In genomic region chr13:9308863-9309262, GRCm38 (mm10) we compare ENCODE assay signal across 24 mouse cellular contexts. TPM values are rescaled to one million over a fixed set of nuclear protein-coding genes. Genes with fewer than 3 reads are reported as not detected.
DNase-seq lines count a peak whose midpoint lies in the region; ATAC-seq and TF ChIP-seq lines count a peak whose summit lies in the region.
"Had no signal": no experiment of that assay in that cellular context is flagged by ENCODE, and none has a peak within 500 bp of the region (broad histone marks: within the 10 kb centered on the region; RNA-seq: fewer than 3 reads in every experiment).

No protein-coding gene starts in this region.

- H3K9me3 ChIP-seq in E14TG2a.4 (ENCODE audit: low read length), result no peaks in the 10 kb centered on the region
- no peaks in the 10 kb centered on the region for H3K9me3 ChIP-seq in ES-Bruce4 (replicated peaks; ENCODE audit: control insufficient read depth, insufficient read depth, low read length, poor library complexity, severe bottlenecking)
- H3K9me3 ChIP-seq in ES-E14 (ENCODE audit: control insufficient read depth, insufficient read depth, low read depth, low read length), result no peaks in the 10 kb centered on the region
- H3K9me3 ChIP-seq: embryonic facial prominence, embryonic 10.5 days; embryonic facial prominence, embryonic 12.5 days; forebrain, embryonic 10.5 days; forebrain, embryonic 13.5 days had no signal

- H3K27ac ChIP-seq in ES-Bruce4 (ENCODE audit: insufficient read depth, low read length) (peak overlapping the region; percentile 93), ES-E14 (ENCODE audit: insufficient read depth, low read depth, low read length, poor library complexity, severe bottlenecking) (peak overlapping the region; percentile 92; the same call in 1 of the 2 replicates)
- H3K27ac ChIP-seq: embryonic facial prominence, embryonic 10.5 days; embryonic facial prominence, embryonic 12.5 days; forebrain, embryonic 10.5 days; forebrain, embryonic 13.5 days had no signal

- H3K36me3 ChIP-seq in E14TG2a.4 (ENCODE audit: insufficient read depth, low read length) (no peaks in the 10 kb centered on the region), ES-Bruce4 (ENCODE audit: control insufficient read depth, insufficient read depth, low read length, poor library complexity, severe bottlenecking) (no peaks in the 10 kb centered on the region), ES-E14 (ENCODE audit: control insufficient read depth, insufficient read depth, low read length, poor library complexity, severe bottlenecking) (no peaks in the 10 kb centered on the region)
- H3K36me3 ChIP-seq: embryonic facial prominence, embryonic 10.5 days; embryonic facial prominence, embryonic 12.5 days; forebrain, embryonic 10.5 days had no signal

- H3K27me3 ChIP-seq in E14TG2a.4 (ENCODE audit: insufficient read depth, low read length), result no peaks in the 10 kb centered on the region
- no peaks in the 10 kb centered on the region for H3K27me3 ChIP-seq in ES-Bruce4 (ENCODE audit: control insufficient read depth, insufficient read depth, low read length, poor library complexity, severe bottlenecking)
- H3K27me3 ChIP-seq: embryonic facial prominence, embryonic 12.5 days; forebrain, embryonic 13.5 days had no signal

- H3K4me3 ChIP-seq in E14TG2a.4 (replicated peaks; ENCODE audit: low read length), result 0 out of 2 replicates have a peak overlapping the region, but pooled peaks have one; percentile 17
- H3K4me3 ChIP-seq in ES-Bruce4 (ENCODE audit: low read depth, low read length), result no peak overlapping the region
- H3K4me3 ChIP-seq in ES-E14 (ENCODE audit: insufficient read depth in 1 of 2, low read depth in 1 of 2, low read length in 2 of 2, poor library complexity in 1 of 2, severe bottlenecking in 1 of 2), result peak overlapping the region in 1 of 2 experiments; percentile 7; a peak in 1 of 4 replicates
- H3K4me3 ChIP-seq: embryonic facial prominence, embryonic 10.5 days; embryonic facial prominence, embryonic 12.5 days; erythroblast, embryonic 14.5 days; forebrain, embryonic 10.5 days; forebrain, embryonic 13.5 days had no signal

- in situ Hi-C loops in ES-E14 (cut with MboI; ENCODE audit: low sequenced_read_pairs in 2 of 2, unreplicated experiment in 2 of 2), result no loop called here

- peak; percentile 69 for TF ChIP-seq EP300 in ES-Bruce4 (IDR thresholded peaks at IDR 0.05; ENCODE audit: insufficient read depth, low read depth, low read length)

- ATAC-seq in erythroblast, adult 5-6 weeks (replicated peaks; ENCODE audit: low FRiP score, poor library complexity, severe bottlenecking), result no peak
- ATAC-seq: activated CD4-positive, CD25-positive, alpha-beta regulatory T cell, adult 4 months; forebrain, embryonic 13.5 days; forebrain, embryonic 16.5 days had no signal

- TF ChIP-seq POLR2A in ES-Bruce4 (IDR thresholded peaks at IDR 0.05; ENCODE audit: insufficient read depth, low read length), result no peak

- H3K9ac ChIP-seq in ES-Bruce4 (ENCODE audit: low read depth, poor library complexity, severe bottlenecking) (0 out of 2 replicates have a peak overlapping the region, but pooled peaks have one; percentile 23), ES-E14 (ENCODE audit: insufficient read depth, low read depth, low read length, poor library complexity, severe bottlenecking) (no peak overlapping the region)
- H3K9ac ChIP-seq: embryonic facial prominence, embryonic 12.5 days; forebrain, embryonic 13.5 days had no signal

- TF ChIP-seq CTCF in E14TG2a.4 (conservative IDR thresholded peaks at IDR 0.05; ENCODE audit: low read length) (no peak), ES-Bruce4 (IDR thresholded peaks at IDR 0.05; ENCODE audit: low read depth, low read length) (no peak)

- H3K4me1 ChIP-seq in E14TG2a.4 (replicated peaks; ENCODE audit: low read depth, low read length) (peaks cover 67% of the 10 kb centered on the region), ES-Bruce4 (ENCODE audit: control insufficient read depth, insufficient read depth, low read length) (peaks cover 2% of the 10 kb centered on the region), ES-E14 (ENCODE audit: control insufficient read depth in 2 of 2, insufficient read depth in 2 of 2, low read length in 2 of 2, poor library complexity in 1 of 2) (peaks cover 4 to 6% of the 10 kb centered on the region in 2 experiments)
- H3K4me1 ChIP-seq: embryonic facial prominence, embryonic 12.5 days had no signal

- DNase-seq in ES-E14 (ENCODE audit: low read depth, low spot score) (peak; percentile 40), WW6 (ENCODE audit: low read depth, low spot score) (peak; percentile 22)
- DNase-seq in layer of hippocampus, adult 11-12 months (ENCODE audit: low spot score), result no peak
- no peak for DNase-seq in thymus, postnatal 10 days (ENCODE audit: low spot score in 2 of 2)
- no peak for DNase-seq in thymus, postnatal 25 days
- DNase-seq: adrenal gland, adult 8-10 months; adrenal gland, postnatal 14 days; adrenal gland, postnatal 36 days; cerebellum, adult 11-12 months; cerebellum, adult 2 months; cerebellum, adult 9-10 months; cerebellum, postnatal 10 days; cerebellum, postnatal 25 days had no signal

TF ChIP-seq in ES-E14, 5 proteins besides CTCF, POLR2A, EP300 and RAD21:
- TF ChIP-seq HCFC1 (IDR thresholded peaks at IDR 0.05; ENCODE audit: borderline replicate concordance, insufficient read depth, low read length) (no peak), ZNF384 (IDR thresholded peaks at IDR 0.05; ENCODE audit: low read depth, low read length) (peak; percentile 96)

RNA-seq across cellular contexts. Expression of gene Dip2c, which starts 32.5 kb away (rescaled TPM):
- 7.7 and 8.4 TPM in 2 replicates for polyA plus RNA-seq in ES-Bruce4 (2011; ENCODE audit: insufficient read depth, insufficient read length, low read depth, missing spikeins)
- 10.6 and 12.8 TPM in 2 replicates for total RNA-seq in ES-E14 (2012; rRNA removed)
- total RNA-seq in erythroblast, adult 5-6 weeks (2015; ENCODE audit: low replicate concordance), result under 0.01 and 0.21 TPM in 2 replicates
- 0.42 and 0.60 TPM in 2 replicates for total RNA-seq in erythroblast, adult 5-6 weeks (2017; ENCODE audit: low replicate concordance)
- total RNA-seq: MEL had no signal

Comparison
In these comparisons a context has a peak if more than half of its experiments do, and no peak if none do; other contexts are left out.
1. DNase-seq: peak in ES-E14 (single experiment) and WW6 (single experiment); none in layer of hippocampus, adult 11-12 months (single experiment), thymus, postnatal 10 days (0 of 2) and thymus, postnatal 25 days (single experiment).